Mouse (Mus musculus) CH12.LX (cell line): Measurements from ENCODE around the gene Kcnh5. TPM values are rescaled to one million over a fixed set of nuclear protein-coding genes. Genes with fewer than 3 reads are reported as not detected.

Experiments used
- polyA plus RNA-seq: library from polyadenylated mRNA; unstranded; fragments of >175 nt; gene quantifications from 2 replicates; pipeline ENCODE4 v1.2.1, GENCODE M21; 2012; ENCODE audit warnings: low read depth; ENCODE audit not compliant: insufficient read length
- total RNA-seq, 2 experiments: library from RNA; depleted of rRNA; stranded (reverse); fragments of 300-350 nt in 1 of 2; fragments of >200 nt in 1 of 2; gene quantifications; 2 replicates each; pipeline ENCODE4 v1.2.3; 2012 to 2014

Gene Kcnh5
- total and polyA plus RNA-seq, 3 experiments: 0.04 TPM; not detected in 2

Other genes with a start within 250 kb of the Kcnh5 start
- not detected in 2 replicates for gene Rhoj, start 131.0 kb upstream of the Kcnh5 start, total RNA-seq (2012; rRNA removed)
- gene Rhoj, start 131.0 kb upstream of the Kcnh5 start, total RNA-seq (2014; rRNA removed): not detected in 2 replicates
- gene Rhoj, start 131.0 kb upstream of the Kcnh5 start, polyA plus RNA-seq: not detected in 2 replicates
- gene Gphb5, start 239.4 kb upstream of the Kcnh5 start, total RNA-seq (2012; rRNA removed): not detected in 2 replicates
- gene Gphb5, start 239.4 kb upstream of the Kcnh5 start, total RNA-seq (2014; rRNA removed): not detected in 2 replicates
- gene Gphb5, start 239.4 kb upstream of the Kcnh5 start, polyA plus RNA-seq: not detected in 2 replicates